Mouse (Mus musculus) brain, embryonic 14.5 days (tissue): ENCODE results near the gene Plod1.

ENCODE experiments used
- CTCF ChIP-seq: fragments of 200-500 bp; IDR thresholded peaks from 2 replicates; pipeline ENCODE4 v1.5.1; 2012; ENCODE audit warnings: inconsistent platforms, mild to moderate bottlenecking, moderate library complexity, borderline replicate concordance; ENCODE audit not compliant: insufficient read depth, insufficient read length; ENCODE audit errors: extremely low read depth
- POLR2A ChIP-seq: fragments of 200-500 bp; IDR thresholded peaks from 2 replicates; pipeline ENCODE4 v1.6.1; 2012; ENCODE audit warnings: mild to moderate bottlenecking, inconsistent platforms, borderline replicate concordance; ENCODE audit not compliant: poor library complexity, insufficient read depth, insufficient read length, severe bottlenecking; ENCODE audit errors: extremely low read depth

GRCm38 (mm10) chr4:147934134-147934533, 2.4 kb downstream of the Plod1 start:
- TF ChIP-seq POLR2A, result no peak
- TF ChIP-seq CTCF, result no peak
